Mouse (Mus musculus): ENCODE data around the gene Fbxo3.

DNA sequence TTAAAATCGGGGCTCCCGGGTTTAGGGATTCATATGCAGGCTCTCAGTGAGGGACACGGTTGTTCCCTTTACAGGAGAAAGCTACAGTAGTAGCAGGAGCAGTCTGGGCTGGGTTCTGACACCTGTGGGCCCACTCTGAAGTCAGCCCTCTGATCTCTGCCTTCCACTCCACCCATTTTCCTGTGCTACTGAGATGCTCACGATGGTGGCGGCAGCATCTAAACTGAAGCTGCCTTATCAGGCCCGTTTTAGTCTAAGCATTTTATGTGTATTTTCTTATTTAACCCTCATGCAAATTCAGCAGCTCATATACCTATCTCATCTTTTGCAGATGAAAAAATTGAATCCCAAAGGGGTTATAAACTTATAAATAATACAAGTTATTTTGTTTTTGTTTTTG lies 77.3 kb downstream of the Fbxo3 start:
- TF ChIP-seq POLR2A (IDR thresholded peaks at IDR 0.05; ENCODE audit: insufficient read depth, low read length) = no peak
- TF ChIP-seq CTCF (IDR thresholded peaks at IDR 0.05; ENCODE audit: low read depth, low read length) = no peak
- no peak for TF ChIP-seq EP300 (IDR thresholded peaks at IDR 0.05; ENCODE audit: insufficient read depth, low read depth, low read length)

Measured in ES-Bruce4 (cell line).